Mouse (Mus musculus): Measurements from ENCODE around the gene Mrpl35. TPM values are rescaled to one million over a fixed set of nuclear protein-coding genes. Genes with fewer than 3 reads are reported as not detected.

Gene Mrpl35
- polyA plus RNA-seq, 1 experiment = 29.9 TPM

- Histone ChIP-seq H3K4me1 (ENCODE audit: control insufficient read depth, insufficient read depth, low read length) (no peaks in the 10 kb centered on the region), H3K27ac (ENCODE audit: control insufficient read depth, insufficient read depth, low read depth, low read length, poor library complexity) (peak within 1 kb of the TSS; percentile 94), H3K4me3 (replicated peaks; ENCODE audit: control insufficient read depth, low read depth, low read length) (peak within 1 kb of the TSS; percentile 92)
- under 1% methylated on average over 64 of the region's 64 CpGs for WGBS
- TF ChIP-seq CTCF (IDR thresholded peaks at IDR 0.05; ENCODE audit: control insufficient read depth, insufficient read depth, low read length) (no peak), POLR2A (IDR thresholded peaks at IDR 0.05; ENCODE audit: borderline replicate concordance, control insufficient read depth, low read depth, low read length) (peak; percentile 82; the same call in 1 of the 2 replicates)
Observed at GRCm38 (mm10) chr6:71830690-71831580, 4.2 kb upstream of the Mrpl35 start, which contains the start of gene Immt. Gene Immt, plus strand, starts transcription at chr6:71831331.

GRCm38 (mm10) chr6:71829768-71830167, 3.0 kb upstream of the Mrpl35 start:
- no peak overlapping the region for H3K4me3 ChIP-seq (replicated peaks; ENCODE audit: control insufficient read depth, low read depth, low read length)
- WGBS = 90% methylated on average over 9 of the region's 9 CpGs

GRCm38 (mm10) chr6:71823961-71824360, 2.8 kb downstream of the Mrpl35 start:
- Histone ChIP-seq H3K4me3 (replicated peaks; ENCODE audit: control insufficient read depth, low read depth, low read length) (peak overlapping the region; percentile 81), H3K27ac (ENCODE audit: control insufficient read depth, insufficient read depth, low read depth, low read length, poor library complexity) (no peak overlapping the region), H3K4me1 (ENCODE audit: control insufficient read depth, insufficient read depth, low read length) (peaks cover 1% of the 10 kb centered on the region)
- TF ChIP-seq CTCF (IDR thresholded peaks at IDR 0.05; ENCODE audit: control insufficient read depth, insufficient read depth, low read length) (no peak), POLR2A (IDR thresholded peaks at IDR 0.05; ENCODE audit: borderline replicate concordance, control insufficient read depth, low read depth, low read length) (no peak)
- 8% methylated on average over 3 of the region's 3 CpGs for WGBS

More at GRCm38 (mm10) chr6:71829768-71830167, 3.0 kb upstream of the Mrpl35 start:
- TF ChIP-seq CTCF (IDR thresholded peaks at IDR 0.05; ENCODE audit: control insufficient read depth, insufficient read depth, low read length) (no peak), POLR2A (IDR thresholded peaks at IDR 0.05; ENCODE audit: borderline replicate concordance, control insufficient read depth, low read depth, low read length) (no peak)
- no peaks in the 10 kb centered on the region for H3K4me1 ChIP-seq (ENCODE audit: control insufficient read depth, insufficient read depth, low read length)
- H3K27ac ChIP-seq (ENCODE audit: control insufficient read depth, insufficient read depth, low read depth, low read length, poor library complexity) = no peak overlapping the region

- TF ChIP-seq CTCF (IDR thresholded peaks at IDR 0.05; ENCODE audit: control insufficient read depth, insufficient read depth, low read length) (no peak), POLR2A (IDR thresholded peaks at IDR 0.05; ENCODE audit: borderline replicate concordance, control insufficient read depth, low read depth, low read length) (peak; percentile 64; the same call in 1 of the 2 replicates)
- Histone ChIP-seq H3K4me3 (replicated peaks; ENCODE audit: control insufficient read depth, low read depth, low read length) (peak overlapping the region; percentile 81), H3K4me1 (ENCODE audit: control insufficient read depth, insufficient read depth, low read length) (peaks cover 1% of the 10 kb centered on the region), H3K27ac (ENCODE audit: control insufficient read depth, insufficient read depth, low read depth, low read length, poor library complexity) (no peak overlapping the region)
- under 1% methylated on average over 19 of the region's 19 CpGs for WGBS
Observed at GRCm38 (mm10) chr6:71823488-71823887, 3.3 kb downstream of the Mrpl35 start.

GRCm38 (mm10) chr6:71823085-71823484, 3.7 kb downstream of the Mrpl35 start:
- no peak overlapping the region for H3K27ac ChIP-seq (ENCODE audit: control insufficient read depth, insufficient read depth, low read depth, low read length, poor library complexity)
- TF ChIP-seq CTCF (IDR thresholded peaks at IDR 0.05; ENCODE audit: control insufficient read depth, insufficient read depth, low read length) (no peak), POLR2A (IDR thresholded peaks at IDR 0.05; ENCODE audit: borderline replicate concordance, control insufficient read depth, low read depth, low read length) (no peak)
- peaks cover 1% of the 10 kb centered on the region for H3K4me1 ChIP-seq (ENCODE audit: control insufficient read depth, insufficient read depth, low read length)
- WGBS = 2% methylated on average over 7 of the region's 7 CpGs
- H3K4me3 ChIP-seq (replicated peaks; ENCODE audit: control insufficient read depth, low read depth, low read length) = peak overlapping the region; percentile 81

- WGBS = 71% methylated on average over 5 of the region's 5 CpGs
- TF ChIP-seq CTCF (IDR thresholded peaks at IDR 0.05; ENCODE audit: control insufficient read depth, insufficient read depth, low read length) = no peak
- no peak for TF ChIP-seq POLR2A (IDR thresholded peaks at IDR 0.05; ENCODE audit: borderline replicate concordance, control insufficient read depth, low read depth, low read length)
- peaks cover 1% of the 10 kb centered on the region for H3K4me1 ChIP-seq (ENCODE audit: control insufficient read depth, insufficient read depth, low read length)
Observed at GRCm38 (mm10) chr6:71819764-71820292, 6.9 kb downstream of the Mrpl35 start.

GRCm38 (mm10) chr6:71812820-71813219, 13.9 kb downstream of the Mrpl35 start:
- no peak for TF ChIP-seq CTCF (IDR thresholded peaks at IDR 0.05; ENCODE audit: control insufficient read depth, insufficient read depth, low read length)
- no peak for TF ChIP-seq POLR2A (IDR thresholded peaks at IDR 0.05; ENCODE audit: borderline replicate concordance, control insufficient read depth, low read depth, low read length)
- H3K4me3 ChIP-seq (replicated peaks; ENCODE audit: control insufficient read depth, low read depth, low read length) = no peak overlapping the region
- no peak overlapping the region for H3K27ac ChIP-seq (ENCODE audit: control insufficient read depth, insufficient read depth, low read depth, low read length, poor library complexity)
- WGBS = 86% methylated on average over 2 of the region's 2 CpGs
- H3K4me1 ChIP-seq (ENCODE audit: control insufficient read depth, insufficient read depth, low read length) = no peaks in the 10 kb centered on the region

More at GRCm38 (mm10) chr6:71819764-71820292, 6.9 kb downstream of the Mrpl35 start:
- Histone ChIP-seq H3K4me3 (replicated peaks; ENCODE audit: control insufficient read depth, low read depth, low read length) (no peak overlapping the region), H3K27ac (ENCODE audit: control insufficient read depth, insufficient read depth, low read depth, low read length, poor library complexity) (no peak overlapping the region)

- no peak overlapping the region for H3K4me3 ChIP-seq (replicated peaks; ENCODE audit: control insufficient read depth, low read depth, low read length)
- WGBS = 89% methylated on average over 9 of the region's 9 CpGs
- no peak for TF ChIP-seq CTCF (IDR thresholded peaks at IDR 0.05; ENCODE audit: control insufficient read depth, insufficient read depth, low read length)
- TF ChIP-seq POLR2A (IDR thresholded peaks at IDR 0.05; ENCODE audit: borderline replicate concordance, control insufficient read depth, low read depth, low read length) = no peak
- no peaks in the 10 kb centered on the region for H3K4me1 ChIP-seq (ENCODE audit: control insufficient read depth, insufficient read depth, low read length)
- no peak overlapping the region for H3K27ac ChIP-seq (ENCODE audit: control insufficient read depth, insufficient read depth, low read depth, low read length, poor library complexity)
Observed at GRCm38 (mm10) chr6:71809890-71810289, 16.9 kb downstream of the Mrpl35 start.
